Mouse (Mus musculus): Measurements from ENCODE around the gene Snap25. TPM values are rescaled to one million over a fixed set of nuclear protein-coding genes. Genes with fewer than 3 reads are reported as not detected.
A peak's percentile ranks its signal among the peaks of the same experiment; 100 is the strongest.

The Snap25 gene
- polyA plus RNA-seq, 1 experiment from 2014 or later, result 276 TPM

DNA sequence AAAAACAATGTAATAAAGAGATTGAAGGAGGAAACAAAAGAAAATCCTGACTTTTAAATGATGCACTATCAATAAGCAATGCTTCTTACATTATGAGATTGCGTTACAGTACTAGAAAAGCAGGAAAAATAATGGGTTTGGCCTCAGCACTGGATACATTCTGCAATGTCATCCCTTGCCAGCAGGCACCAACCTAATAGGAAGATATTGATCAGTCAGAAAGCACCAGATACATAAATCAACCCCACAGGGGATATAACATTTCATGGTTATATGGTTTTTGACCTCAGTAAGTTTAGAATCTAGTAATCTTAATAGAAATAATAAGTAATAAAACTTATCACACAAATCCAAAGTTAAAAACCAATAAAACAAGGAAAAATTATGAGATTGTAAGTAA is 3.1 kb downstream of the Snap25 start:
- no peaks in the 10 kb centered on the region for H3K36me3 ChIP-seq
- H3K4me2 ChIP-seq, result peak overlapping the region; percentile 79
- H3K9ac ChIP-seq, result no peak overlapping the region
- 61% methylated on average over 1 of the region's 1 CpGs for WGBS
- no peaks in the 10 kb centered on the region for H3K9me3 ChIP-seq
- peaks cover 37% of the 10 kb centered on the region for H3K4me1 ChIP-seq (replicated peaks)
- H3K27me3 ChIP-seq, result no peaks in the 10 kb centered on the region
- H3K27ac ChIP-seq (replicated peaks), result no peak overlapping the region
- no peak for ATAC-seq (ENCODE audit: low FRiP score, low read depth)
- peak overlapping the region; percentile 31; the same call in 1 of the 2 replicates for H3K4me3 ChIP-seq

DNA sequence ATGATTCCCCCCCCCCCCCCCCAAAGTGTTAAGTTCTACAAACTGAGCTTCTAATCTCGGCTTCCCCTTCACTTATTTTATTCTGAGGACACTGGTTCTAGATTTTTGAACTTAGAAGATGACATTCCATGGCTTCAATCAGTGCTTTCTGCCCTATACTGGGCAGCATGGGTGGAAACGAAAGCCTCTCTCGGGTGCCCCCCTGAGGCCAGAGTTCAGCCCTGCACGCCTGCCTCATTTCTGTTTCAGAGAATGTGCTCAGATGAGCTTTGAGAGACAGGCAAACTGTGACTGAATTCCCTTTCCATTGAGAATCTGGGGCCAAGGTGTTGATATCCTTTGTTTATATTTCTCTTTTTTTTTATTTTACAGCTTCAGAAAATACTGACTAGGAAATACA is 7.0 kb downstream of the Snap25 start:
- 37% methylated on average over 4 of the region's 4 CpGs for WGBS

DNA sequence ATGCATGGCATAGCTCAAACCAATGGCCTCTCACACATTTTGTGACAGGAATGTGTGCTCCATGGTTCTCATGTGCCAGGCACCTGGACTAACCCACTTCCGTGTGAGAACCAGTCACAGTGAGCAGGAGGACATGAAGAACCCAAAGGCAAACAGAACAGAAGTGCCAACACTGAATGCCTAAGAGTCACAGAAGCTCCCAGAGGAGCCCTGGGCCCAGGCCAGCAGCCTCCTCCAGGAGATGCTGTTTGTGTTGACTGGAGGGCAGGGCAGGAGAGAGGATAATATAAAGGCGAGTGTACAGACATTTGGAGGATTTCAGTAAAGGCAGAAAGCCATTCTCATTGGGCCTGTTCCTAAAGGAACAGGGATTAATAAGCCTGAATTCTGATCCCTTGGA is 25.0 kb downstream of the Snap25 start:
- no peak overlapping the region for H3K4me2 ChIP-seq
- H3K27ac ChIP-seq (replicated peaks), result no peak overlapping the region
- WGBS, result 86% methylated on average over 2 of the region's 2 CpGs
- no peak overlapping the region for H3K9ac ChIP-seq
- H3K4me3 ChIP-seq, result no peak overlapping the region
- H3K27me3 ChIP-seq, result no peaks in the 10 kb centered on the region
- no peaks in the 10 kb centered on the region for H3K4me1 ChIP-seq (replicated peaks)
- no peak for ATAC-seq (ENCODE audit: low FRiP score, low read depth)
- no peaks in the 10 kb centered on the region for H3K36me3 ChIP-seq
- H3K9me3 ChIP-seq, result no peaks in the 10 kb centered on the region

More for the DNA sequence above, 7.0 kb downstream of the Snap25 start:
- Histone ChIP-seq H3K9me3 (no peaks in the 10 kb centered on the region), H3K36me3 (no peaks in the 10 kb centered on the region), H3K4me2 (no peak overlapping the region), H3K27ac (replicated peaks) (no peak overlapping the region), H3K9ac (no peak overlapping the region), H3K4me3 (no peak overlapping the region), H3K27me3 (no peaks in the 10 kb centered on the region), H3K4me1 (replicated peaks) (peaks cover 26% of the 10 kb centered on the region)
- no peak for ATAC-seq (ENCODE audit: low FRiP score, low read depth)

DNA sequence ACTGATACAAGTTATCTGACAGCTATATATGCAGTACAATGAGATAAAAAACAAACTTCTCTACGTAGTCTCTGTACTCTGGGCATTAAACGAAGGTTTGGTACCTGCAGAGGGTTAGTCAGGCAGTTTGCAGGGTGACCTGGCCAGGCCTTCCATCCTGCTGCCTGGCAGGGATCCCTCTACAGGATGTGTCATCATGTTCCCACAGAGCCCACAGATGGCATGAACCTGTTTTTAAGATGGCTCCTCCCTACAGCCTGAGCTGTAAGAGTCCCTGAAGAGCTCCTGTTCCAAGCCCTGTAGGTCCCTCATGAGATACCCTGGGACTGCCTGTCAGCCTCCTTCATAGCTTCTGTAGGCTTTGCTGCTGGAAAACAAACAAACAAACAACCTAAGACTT is 29.0 kb downstream of the Snap25 start:
- no peak overlapping the region for H3K4me2 ChIP-seq
- peak; percentile 23; the same call in 1 of the 2 replicates for ATAC-seq (ENCODE audit: low FRiP score, low read depth)
- H3K27me3 ChIP-seq, result no peaks in the 10 kb centered on the region
- no peak overlapping the region for H3K27ac ChIP-seq (replicated peaks)
- 79% methylated on average over 2 of the region's 2 CpGs for WGBS
- no peak overlapping the region for H3K4me3 ChIP-seq
- H3K36me3 ChIP-seq, result no peaks in the 10 kb centered on the region
- H3K4me1 ChIP-seq (replicated peaks), result peaks cover 5% of the 10 kb centered on the region
- no peaks in the 10 kb centered on the region for H3K9me3 ChIP-seq
- no peak overlapping the region for H3K9ac ChIP-seq

DNA sequence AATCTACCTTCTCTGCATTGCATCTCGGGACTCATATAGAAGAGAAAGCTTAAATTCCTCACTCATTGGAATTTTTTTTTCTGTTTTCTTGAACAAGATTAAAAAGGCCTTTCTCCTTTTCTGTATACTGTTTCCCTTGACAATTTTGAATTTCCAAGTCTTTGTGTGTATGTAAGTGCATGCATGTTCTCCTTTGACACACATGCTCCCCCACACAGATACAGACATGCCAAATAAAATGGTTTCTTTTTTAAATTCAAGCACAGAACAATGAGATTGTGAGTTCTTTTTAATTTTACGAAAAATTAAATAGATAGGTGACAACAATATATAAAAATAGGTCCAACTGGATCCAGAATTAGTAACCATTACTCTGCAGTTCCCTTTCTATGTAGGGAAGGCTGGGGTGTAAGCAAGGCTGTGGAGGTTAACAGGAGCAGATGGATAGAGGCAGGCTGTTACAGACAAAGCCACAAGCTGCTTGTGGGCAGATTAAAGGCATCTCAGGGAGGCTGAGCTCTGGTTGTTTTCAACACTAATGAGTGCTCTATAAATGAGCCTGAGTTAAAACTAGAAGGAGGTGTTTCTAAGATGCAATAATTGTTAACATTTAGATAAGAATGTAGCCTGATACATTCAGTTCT is 31.6 kb downstream of the Snap25 start:
- WGBS, result 77% methylated on average over 2 of the region's 2 CpGs
- Histone ChIP-seq H3K4me1 (replicated peaks) (peaks cover 5% of the 10 kb centered on the region), H3K4me3 (no peak overlapping the region), H3K9ac (no peak overlapping the region), H3K9me3 (no peaks in the 10 kb centered on the region), H3K36me3 (no peaks in the 10 kb centered on the region), H3K4me2 (no peak overlapping the region), H3K27me3 (no peaks in the 10 kb centered on the region), H3K27ac (replicated peaks) (peak overlapping the region; percentile 20; the same call in 1 of the 2 replicates)
- peak; percentile 73; the same call in 1 of the 2 replicates for ATAC-seq (ENCODE audit: low FRiP score, low read depth)

DNA sequence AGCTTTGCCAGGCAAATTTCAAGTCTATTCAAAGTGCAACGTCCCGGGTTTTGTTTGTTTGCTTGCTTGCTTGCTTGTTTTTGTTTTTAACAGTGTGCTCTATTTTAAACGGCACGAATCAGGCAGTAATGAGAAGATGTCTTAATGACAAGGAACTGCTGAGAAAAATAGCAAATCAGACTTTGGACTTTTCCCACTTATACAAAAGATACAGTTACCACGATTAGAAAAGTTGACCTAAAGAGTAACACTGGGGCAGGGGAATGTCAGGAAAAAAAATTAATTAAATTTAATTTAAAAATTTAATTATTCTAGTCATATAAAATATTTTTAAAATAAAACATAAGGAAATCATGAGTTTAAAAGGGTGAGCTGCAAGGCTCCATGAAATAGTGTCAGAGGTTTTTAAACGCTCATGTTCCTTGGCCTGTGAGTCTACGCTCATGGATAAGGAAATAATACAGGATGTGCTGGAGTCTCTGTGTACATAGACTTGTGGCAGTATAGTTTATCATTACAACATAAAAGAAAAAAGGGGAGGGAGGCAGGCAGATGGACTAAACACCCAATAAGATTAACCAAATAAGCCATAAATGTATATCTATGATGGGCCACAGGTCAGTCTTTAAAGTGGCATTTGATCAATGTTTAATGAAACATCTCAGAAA is 32.2 kb downstream of the Snap25 start:
- no peak overlapping the region for H3K4me2 ChIP-seq
- H3K27ac ChIP-seq (replicated peaks), result peak overlapping the region; percentile 20; the same call in 1 of the 2 replicates
- 56% methylated on average over 7 of the region's 7 CpGs for WGBS
- H3K27me3 ChIP-seq, result no peaks in the 10 kb centered on the region
- peaks cover 5% of the 10 kb centered on the region for H3K4me1 ChIP-seq (replicated peaks)
- H3K9me3 ChIP-seq, result no peaks in the 10 kb centered on the region
- no peak overlapping the region for H3K9ac ChIP-seq
- no peak for ATAC-seq (ENCODE audit: low FRiP score, low read depth)
- no peaks in the 10 kb centered on the region for H3K36me3 ChIP-seq
- no peak overlapping the region for H3K4me3 ChIP-seq

DNA sequence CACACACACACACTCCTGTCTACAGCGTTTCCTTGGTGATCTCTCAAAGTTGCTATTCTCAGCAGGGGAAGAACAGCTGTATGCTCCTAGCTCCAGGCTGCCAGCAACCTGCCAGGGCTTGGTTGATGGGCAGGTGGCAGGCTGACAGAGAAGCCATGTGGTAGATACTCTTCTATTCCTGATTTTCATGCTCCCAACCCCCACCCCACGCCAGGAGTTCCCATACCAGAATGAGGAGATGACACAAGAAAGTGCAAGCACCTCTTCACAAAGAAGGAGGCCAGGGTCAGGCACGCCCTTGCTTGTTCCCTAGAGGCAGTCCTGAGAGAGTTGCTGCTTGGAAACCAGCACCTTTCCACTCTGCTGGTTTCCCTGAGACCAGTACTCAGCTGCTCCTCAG is 40.4 kb downstream of the Snap25 start:
- ATAC-seq (ENCODE audit: low FRiP score, low read depth), result peak; percentile 75
- Histone ChIP-seq H3K9me3 (no peaks in the 10 kb centered on the region), H3K4me1 (replicated peaks) (peaks cover 8% of the 10 kb centered on the region; the same call in 1 of the 2 replicates), H3K9ac (no peak overlapping the region), H3K4me2 (no peak overlapping the region), H3K36me3 (no peaks in the 10 kb centered on the region), H3K27me3 (no peaks in the 10 kb centered on the region), H3K4me3 (no peak overlapping the region), H3K27ac (replicated peaks) (no peak overlapping the region)
- 7% methylated on average over 3 of the region's 3 CpGs for WGBS

DNA sequence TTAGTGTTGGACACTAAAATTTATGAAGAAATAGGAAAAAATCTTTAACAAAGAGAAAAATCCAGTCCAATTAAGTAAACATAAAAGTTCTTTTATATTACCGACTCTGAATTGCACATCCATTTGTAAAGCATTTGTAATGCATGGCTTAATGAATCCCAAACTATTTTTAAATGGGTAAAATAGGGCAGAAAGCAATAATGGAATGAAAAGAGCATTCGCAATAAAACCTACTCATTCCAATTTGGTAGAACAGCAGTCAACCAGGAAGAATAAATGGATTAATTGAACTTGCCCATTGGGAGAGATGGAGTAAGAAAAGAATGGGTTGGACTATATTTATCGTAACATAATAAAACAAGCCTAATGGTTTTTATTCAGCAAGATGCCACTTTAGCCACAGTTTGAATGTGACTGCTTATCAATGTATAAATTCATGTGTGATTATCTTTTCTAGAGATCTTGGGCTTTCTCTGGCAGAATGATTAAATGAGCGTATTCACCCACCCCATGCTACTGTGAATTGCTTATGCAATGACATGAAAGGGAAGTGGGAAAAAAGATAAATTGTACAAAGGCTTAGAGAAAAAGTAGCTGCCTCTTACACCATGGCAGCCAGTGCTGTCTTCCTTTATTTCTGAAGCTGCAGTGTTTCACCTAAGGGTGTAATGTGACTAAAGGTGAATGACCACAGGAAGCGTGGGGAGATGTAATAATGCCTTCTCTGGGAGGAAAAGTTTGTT is 45.7 kb downstream of the Snap25 start:
- Histone ChIP-seq H3K4me1 (replicated peaks) (no peaks in the 10 kb centered on the region), H3K36me3 (0 out of 2 replicates have a peak, but pooled peaks cover 5% of the 10 kb centered on the region), H3K9me3 (no peaks in the 10 kb centered on the region), H3K4me3 (no peak overlapping the region), H3K4me2 (no peak overlapping the region), H3K27me3 (no peaks in the 10 kb centered on the region), H3K27ac (replicated peaks) (no peak overlapping the region), H3K9ac (no peak overlapping the region)
- ATAC-seq (ENCODE audit: low FRiP score, low read depth), result no peak
- WGBS, result 54% methylated on average over 5 of the region's 5 CpGs

DNA sequence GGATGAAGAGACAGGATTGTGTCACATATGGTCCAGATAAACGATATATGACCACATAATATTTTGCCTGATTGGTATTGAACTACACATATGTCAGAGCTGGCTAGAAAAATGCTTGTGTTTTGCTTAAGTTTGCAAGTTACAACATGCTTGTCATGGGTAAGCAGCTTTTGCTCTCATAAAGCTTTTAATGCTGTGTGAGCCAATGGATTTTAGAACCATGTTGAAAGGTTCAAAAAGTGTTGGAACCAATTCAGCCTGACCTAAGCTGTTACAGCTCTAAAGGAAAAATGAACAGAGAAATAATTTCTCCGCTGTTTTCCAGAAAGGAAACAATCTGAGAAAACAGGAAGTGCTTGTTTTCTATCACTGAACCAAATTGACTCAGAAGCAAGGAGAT is 64.9 kb downstream of the Snap25 start:
- WGBS, result 88% methylated on average over 2 of the region's 2 CpGs
- peaks cover 26% of the 10 kb centered on the region for H3K36me3 ChIP-seq

DNA sequence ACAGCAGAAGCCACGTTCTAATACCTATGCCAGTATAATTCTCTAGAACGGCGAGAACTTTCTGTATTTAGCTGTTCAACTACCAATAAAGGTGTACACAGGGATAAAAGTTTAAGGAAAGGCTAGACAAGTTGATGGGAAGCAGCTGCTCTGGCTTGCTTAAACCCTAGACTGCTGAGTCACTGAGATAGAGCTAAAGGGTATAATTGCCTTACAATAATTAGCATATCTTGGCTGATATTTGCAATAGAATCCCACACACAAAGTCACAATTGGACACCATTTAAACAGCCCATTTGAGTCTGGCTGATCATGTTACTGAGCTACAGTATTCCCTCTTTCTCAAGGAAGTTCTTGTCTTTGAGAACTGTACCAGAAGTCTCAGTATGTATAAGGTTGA is 65.4 kb downstream of the Snap25 start:
- no peak overlapping the region for H3K4me3 ChIP-seq
- peaks cover 29% of the 10 kb centered on the region for H3K36me3 ChIP-seq
- ATAC-seq (ENCODE audit: low FRiP score, low read depth), result no peak
- H3K27me3 ChIP-seq, result no peaks in the 10 kb centered on the region
- 94% methylated on average over 3 of the region's 3 CpGs for WGBS
- H3K27ac ChIP-seq (replicated peaks), result no peak overlapping the region
- H3K4me1 ChIP-seq (replicated peaks), result no peaks in the 10 kb centered on the region
- H3K4me2 ChIP-seq, result no peak overlapping the region
- no peak overlapping the region for H3K9ac ChIP-seq
- no peaks in the 10 kb centered on the region for H3K9me3 ChIP-seq

More for the DNA sequence above, 64.9 kb downstream of the Snap25 start:
- Histone ChIP-seq H3K27ac (replicated peaks) (no peak overlapping the region), H3K4me1 (replicated peaks) (no peaks in the 10 kb centered on the region), H3K4me3 (no peak overlapping the region), H3K27me3 (no peaks in the 10 kb centered on the region), H3K4me2 (no peak overlapping the region), H3K9me3 (no peaks in the 10 kb centered on the region), H3K9ac (no peak overlapping the region)
- no peak for ATAC-seq (ENCODE audit: low FRiP score, low read depth)

DNA sequence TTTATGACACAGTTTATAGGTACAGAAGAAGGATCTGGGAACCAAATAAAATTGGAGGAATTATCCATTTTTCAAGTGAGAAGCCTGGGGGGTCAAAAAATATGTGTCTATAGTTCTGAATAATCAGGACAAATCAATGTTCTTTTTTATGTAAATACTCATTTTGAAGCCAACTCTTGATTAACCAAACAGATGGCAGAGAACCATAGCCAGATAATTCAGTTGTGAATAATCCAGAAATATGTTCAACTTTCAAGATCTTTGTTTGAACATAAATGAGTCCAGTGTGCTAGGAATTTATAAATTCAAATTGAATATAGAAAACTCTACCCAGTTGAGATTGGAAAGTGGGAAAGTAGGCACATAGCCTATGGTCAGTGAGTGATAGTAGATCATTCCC is 67.0 kb downstream of the Snap25 start:
- no peak for ATAC-seq (ENCODE audit: low FRiP score, low read depth)
- H3K9me3 ChIP-seq, result no peaks in the 10 kb centered on the region
- H3K36me3 ChIP-seq, result peaks cover 25% of the 10 kb centered on the region
- H3K4me2 ChIP-seq, result no peak overlapping the region
- no peak overlapping the region for H3K27ac ChIP-seq (replicated peaks)
- H3K27me3 ChIP-seq, result no peaks in the 10 kb centered on the region
- H3K9ac ChIP-seq, result no peak overlapping the region
- H3K4me3 ChIP-seq, result no peak overlapping the region
- no peaks in the 10 kb centered on the region for H3K4me1 ChIP-seq (replicated peaks)

DNA sequence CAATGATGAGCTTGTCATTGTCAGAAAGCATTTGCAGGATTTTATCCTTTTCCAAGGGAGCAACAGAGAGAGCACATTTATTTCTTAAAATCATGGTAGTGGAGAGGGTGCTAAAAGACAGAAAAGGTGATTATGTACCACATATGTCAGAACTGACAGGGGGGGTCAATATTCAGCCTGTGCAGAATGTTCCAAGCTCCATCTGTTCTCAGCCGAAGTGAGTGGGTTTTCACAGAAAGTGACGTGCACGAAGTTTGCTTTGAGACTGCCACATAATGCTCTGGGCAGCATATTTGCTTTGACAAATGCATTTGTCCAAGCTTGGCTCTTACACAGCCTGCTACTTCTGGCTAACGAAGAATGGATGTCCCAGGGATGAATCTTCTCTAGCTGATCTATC is 71.1 kb downstream of the Snap25 start:
- Histone ChIP-seq H3K36me3 (peaks cover 12% of the 10 kb centered on the region; the same call in 1 of the 2 replicates), H3K9me3 (no peaks in the 10 kb centered on the region), H3K4me1 (replicated peaks) (no peaks in the 10 kb centered on the region), H3K27ac (replicated peaks) (no peak overlapping the region), H3K9ac (no peak overlapping the region), H3K27me3 (no peaks in the 10 kb centered on the region), H3K4me3 (no peak overlapping the region), H3K4me2 (no peak overlapping the region)
- no peak for ATAC-seq (ENCODE audit: low FRiP score, low read depth)
- WGBS, result 87% methylated on average over 4 of the region's 4 CpGs
